Mouse (Mus musculus) monocyte, adult 5-6 weeks (primary cell): Measurements from ENCODE around the gene Ccdc88a. TPM values are rescaled to one million over a fixed set of nuclear protein-coding genes. Genes with fewer than 3 reads are reported as not detected.
"Not testable (repeated sequence)": the region's sequence is repeated elsewhere in the genome, so short reads cannot be mapped to it uniquely, and the experiment has no call there.

Experiments
- ATAC-seq: fragments of 153-309, 156-312 bp; replicated peaks from 2 replicates; pipeline ENCODE4 v1.8.0; 2017; ENCODE audit warnings: mild to moderate bottlenecking; ENCODE audit not compliant: low TSS enrichment, insufficient number of reproducible peaks, severe bottlenecking, poor library complexity, low FRiP score
- total RNA-seq: library from RNA; stranded (forward); fragments of 200-1000, 200-491, 200-594 nt; gene quantifications from 3 replicates; pipeline ENCODE4 v1.2.3, GENCODE M21; 2017

Ccdc88a gene
- total RNA-seq, 1 experiment from 2014 or later = 90.3 TPM

GRCm38 (mm10) chr11:29546297-29546696 lies 172.8 kb downstream of the Ccdc88a start:
- not testable (repeated sequence) for ATAC-seq

- ATAC-seq = no peak
These were observed 173.3 kb downstream of the Ccdc88a start for GRCm38 (mm10) chr11:29546762-29547161.

GRCm38 (mm10) chr11:29547249-29547751 lies 173.8 kb downstream of the Ccdc88a start:
- ATAC-seq = peak; percentile 1; the same call in 1 of the 2 replicates

- ATAC-seq = peak; percentile 89
These were observed 174.5 kb downstream of the Ccdc88a start, which contains the start of the genes Clhc1 and Rps27a for GRCm38 (mm10) chr11:29547752-29548503. Clhc1 (plus strand) TSS chr11:29547950. Rps27a (minus strand) TSS chr11:29548109.

GRCm38 (mm10) chr11:29548504-29549424 lies 175.3 kb downstream of the Ccdc88a start:
- no peak for ATAC-seq

- ATAC-seq = 0 out of 2 replicates have a peak, but pooled peaks have one; percentile 30
These were observed 175.9 kb downstream of the Ccdc88a start for GRCm38 (mm10) chr11:29549425-29549778.

Other genes with a start within 250 kb of the Ccdc88a start
- gene Pnpt1, start 242.9 kb upstream of the Ccdc88a start, total RNA-seq = 29.2 to 37.6 TPM (median 35.1 TPM) in 3 replicates
- 124 to 185 TPM (median 144 TPM) in 3 replicates for gene Ppp4r3b, start 200.8 kb upstream of the Ccdc88a start, total RNA-seq
- gene Cfap36, start 126.2 kb upstream of the Ccdc88a start, total RNA-seq = 39.9 to 44.9 TPM (median 41.7 TPM) in 3 replicates
- gene Prorsd1, start 141.4 kb downstream of the Ccdc88a start, total RNA-seq = 44.8 to 68.6 TPM (median 53.3 TPM) in 3 replicates
- gene Mtif2, start 152.8 kb downstream of the Ccdc88a start, total RNA-seq = 41.4 to 52.9 TPM (median 44.3 TPM) in 3 replicates
- 0.21 to 4.8 TPM (median 2.6 TPM) in 3 replicates for gene Clhc1, start 174.3 kb downstream of the Ccdc88a start, total RNA-seq
- 741 to 1,421 TPM (median 1,167 TPM) in 3 replicates for gene Rps27a, start 174.5 kb downstream of the Ccdc88a start, total RNA-seq